Mouse (Mus musculus): ENCODE data around the gene Zfp609. TPM values are rescaled to one million over a fixed set of nuclear protein-coding genes. Genes with fewer than 3 reads are reported as not detected.
"Not testable (repeated sequence)": the region's sequence is repeated elsewhere in the genome, so short reads cannot be mapped to it uniquely, and the experiment has no call there.

Gene Zfp609
- polyA plus RNA-seq, 1 experiment from 2014 or later, result 4.9 TPM

- Histone ChIP-seq H3K27ac (replicated peaks) (peak overlapping the region; percentile 83), H3K9me3 (no peaks in the 10 kb centered on the region), H3K4me3 (no peak overlapping the region), H3K36me3 (no peaks in the 10 kb centered on the region), H3K9ac (no peak overlapping the region), H3K4me1 (peaks cover 32% of the 10 kb centered on the region), H3K27me3 (replicated peaks) (no peaks in the 10 kb centered on the region), H3K4me2 (no peak overlapping the region)
- 40% methylated on average over 9 of the region's 9 CpGs for WGBS
- no peak for ATAC-seq (ENCODE audit: extremely low read depth, insufficient number of reproducible peaks, low FRiP score, low TSS enrichment)
These were observed 155.9 kb downstream of the Zfp609 start for GRCm38 (mm10) chr9:65671431-65671931.

GRCm38 (mm10) chr9:65667701-65668100, 159.7 kb downstream of the Zfp609 start, which contains the start of gene Oaz2:
Oaz2 (plus strand) TSS chr9:65668001.
- no peaks in the 10 kb centered on the region for H3K27me3 ChIP-seq (replicated peaks)
- 88% methylated on average over 8 of the region's 8 CpGs for WGBS
- no peak within 1 kb of the TSS for H3K4me3 ChIP-seq
- H3K4me2 ChIP-seq, result no peak within 1 kb of the TSS
- H3K9ac ChIP-seq, result no peak within 1 kb of the TSS
- H3K4me1 ChIP-seq, result peaks cover 24% of the 10 kb centered on the region
- ATAC-seq (ENCODE audit: extremely low read depth, insufficient number of reproducible peaks, low FRiP score, low TSS enrichment), result no peak
- no peak within 1 kb of the TSS for H3K27ac ChIP-seq (replicated peaks)
- H3K9me3 ChIP-seq, result no peaks in the 10 kb centered on the region
- H3K36me3 ChIP-seq, result no peaks in the 10 kb centered on the region

- no peak for ATAC-seq (ENCODE audit: extremely low read depth, insufficient number of reproducible peaks, low FRiP score, low TSS enrichment)
- peaks cover 8% of the 10 kb centered on the region; the same call in 1 of the 2 replicates for H3K4me1 ChIP-seq
- WGBS, result 16% methylated on average over 5 of the region's 5 CpGs
- H3K4me2 ChIP-seq, result no peak overlapping the region
- H3K9me3 ChIP-seq, result no peaks in the 10 kb centered on the region
- H3K4me3 ChIP-seq, result no peak overlapping the region
- H3K27ac ChIP-seq (replicated peaks), result no peak overlapping the region
- H3K27me3 ChIP-seq (replicated peaks), result no peaks in the 10 kb centered on the region
- H3K9ac ChIP-seq, result no peak overlapping the region
- no peaks in the 10 kb centered on the region for H3K36me3 ChIP-seq
These were observed 161.3 kb downstream of the Zfp609 start for GRCm38 (mm10) chr9:65666042-65666441.

GRCm38 (mm10) chr9:65664163-65664562, 163.2 kb downstream of the Zfp609 start:
- H3K4me3 ChIP-seq, result no peak overlapping the region
- no peak overlapping the region for H3K9ac ChIP-seq
- ATAC-seq (ENCODE audit: extremely low read depth, insufficient number of reproducible peaks, low FRiP score, low TSS enrichment), result 0 out of 2 replicates have a peak, but pooled peaks have one; percentile 14
- H3K4me2 ChIP-seq, result no peak overlapping the region
- peaks cover 11% of the 10 kb centered on the region; the same call in 1 of the 2 replicates for H3K4me1 ChIP-seq
- 2% methylated on average over 3 of the region's 3 CpGs for WGBS
- no peaks in the 10 kb centered on the region for H3K9me3 ChIP-seq
- no peak overlapping the region for H3K27ac ChIP-seq (replicated peaks)
- H3K27me3 ChIP-seq (replicated peaks), result no peaks in the 10 kb centered on the region
- 0 out of 2 replicates have a peak, but pooled peaks cover 9% of the 10 kb centered on the region for H3K36me3 ChIP-seq

GRCm38 (mm10) chr9:65661493-65661892, 165.9 kb downstream of the Zfp609 start:
- no peaks in the 10 kb centered on the region for H3K9me3 ChIP-seq
- WGBS, result 62% methylated on average over 1 of the region's 1 CpGs
- 0 out of 2 replicates have a peak, but pooled peaks cover 12% of the 10 kb centered on the region for H3K36me3 ChIP-seq
- H3K9ac ChIP-seq, result no peak overlapping the region
- H3K4me1 ChIP-seq, result peaks cover 11% of the 10 kb centered on the region; the same call in 1 of the 2 replicates
- H3K27ac ChIP-seq (replicated peaks), result no peak overlapping the region
- no peaks in the 10 kb centered on the region for H3K27me3 ChIP-seq (replicated peaks)
- H3K4me3 ChIP-seq, result no peak overlapping the region
- H3K4me2 ChIP-seq, result no peak overlapping the region
- ATAC-seq (ENCODE audit: extremely low read depth, insufficient number of reproducible peaks, low FRiP score, low TSS enrichment), result no peak

DNA sequence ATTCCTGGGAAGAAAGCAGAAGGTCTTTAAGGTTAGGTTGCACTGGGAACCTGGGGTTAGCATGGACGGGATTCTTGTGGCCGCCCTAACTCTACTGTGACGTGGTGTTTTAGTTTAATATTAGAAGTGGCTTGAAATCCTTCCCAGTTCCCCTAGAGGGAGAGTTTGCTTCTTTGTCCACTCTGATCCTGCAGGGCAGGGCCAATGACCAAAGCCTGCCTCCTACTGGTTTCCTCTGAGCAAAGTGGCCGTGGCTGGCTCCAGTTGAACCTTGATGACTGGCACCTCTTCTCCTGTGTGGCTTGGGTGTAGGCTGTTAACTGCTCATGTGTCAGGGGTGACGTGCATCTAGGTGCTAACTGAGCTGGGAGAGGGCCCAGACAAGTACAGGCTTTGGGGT, 166.3 kb downstream of the Zfp609 start:
- 64% methylated on average over 5 of the region's 5 CpGs for WGBS
- Histone ChIP-seq H3K4me3 (no peak overlapping the region), H3K4me2 (no peak overlapping the region), H3K36me3 (0 out of 2 replicates have a peak, but pooled peaks cover 12% of the 10 kb centered on the region), H3K9ac (no peak overlapping the region), H3K27me3 (replicated peaks) (no peaks in the 10 kb centered on the region), H3K9me3 (no peaks in the 10 kb centered on the region), H3K4me1 (peaks cover 8% of the 10 kb centered on the region; the same call in 1 of the 2 replicates), H3K27ac (replicated peaks) (no peak overlapping the region)
- ATAC-seq (ENCODE audit: extremely low read depth, insufficient number of reproducible peaks, low FRiP score, low TSS enrichment), result no peak

- 79% methylated on average over 3 of the region's 3 CpGs for WGBS
- H3K4me3 ChIP-seq, result no peak overlapping the region
These were observed 170.1 kb downstream of the Zfp609 start for GRCm38 (mm10) chr9:65657218-65657617.

GRCm38 (mm10) chr9:65655540-65655939, 171.8 kb downstream of the Zfp609 start:
- Histone ChIP-seq H3K27ac (replicated peaks) (no peak overlapping the region), H3K9ac (no peak overlapping the region), H3K4me1 (peaks cover 22% of the 10 kb centered on the region), H3K4me2 (no peak overlapping the region), H3K4me3 (no peak overlapping the region), H3K9me3 (no peaks in the 10 kb centered on the region), H3K36me3 (peaks cover 19% of the 10 kb centered on the region), H3K27me3 (replicated peaks) (no peaks in the 10 kb centered on the region)
- ATAC-seq (ENCODE audit: extremely low read depth, insufficient number of reproducible peaks, low FRiP score, low TSS enrichment), result no peak
- 73% methylated on average over 8 of the region's 8 CpGs for WGBS

More at GRCm38 (mm10) chr9:65657218-65657617, 170.1 kb downstream of the Zfp609 start:
- Histone ChIP-seq H3K9me3 (no peaks in the 10 kb centered on the region), H3K27ac (replicated peaks) (no peak overlapping the region), H3K36me3 (peaks cover 16% of the 10 kb centered on the region; the same call in 1 of the 2 replicates), H3K27me3 (replicated peaks) (no peaks in the 10 kb centered on the region), H3K9ac (no peak overlapping the region), H3K4me1 (peaks cover 17% of the 10 kb centered on the region), H3K4me2 (no peak overlapping the region)
- no peak for ATAC-seq (ENCODE audit: extremely low read depth, insufficient number of reproducible peaks, low FRiP score, low TSS enrichment)

GRCm38 (mm10) chr9:65654700-65655237, 172.6 kb downstream of the Zfp609 start:
- Histone ChIP-seq H3K9me3 (no peaks in the 10 kb centered on the region), H3K4me1 (peaks cover 29% of the 10 kb centered on the region), H3K36me3 (peaks cover 13% of the 10 kb centered on the region), H3K4me2 (no peak overlapping the region), H3K27ac (replicated peaks) (peak overlapping the region; percentile 50), H3K27me3 (replicated peaks) (no peaks in the 10 kb centered on the region), H3K4me3 (no peak overlapping the region), H3K9ac (no peak overlapping the region; the same call in 1 of the 2 replicates)
- ATAC-seq (ENCODE audit: extremely low read depth, insufficient number of reproducible peaks, low FRiP score, low TSS enrichment), result no peak
- WGBS, result 61% methylated on average over 3 of the region's 3 CpGs

- Histone ChIP-seq H3K27me3 (replicated peaks) (no peaks in the 10 kb centered on the region), H3K4me1 (peaks cover 39% of the 10 kb centered on the region), H3K36me3 (peaks cover 11% of the 10 kb centered on the region), H3K4me2 (no peak overlapping the region), H3K27ac (replicated peaks) (no peak overlapping the region), H3K4me3 (no peak overlapping the region), H3K9me3 (no peaks in the 10 kb centered on the region), H3K9ac (no peak overlapping the region)
- 93% methylated on average over 4 of the region's 4 CpGs for WGBS
- no peak for ATAC-seq (ENCODE audit: extremely low read depth, insufficient number of reproducible peaks, low FRiP score, low TSS enrichment)
These were observed 173.6 kb downstream of the Zfp609 start for GRCm38 (mm10) chr9:65653741-65654140.

- H3K27ac ChIP-seq (replicated peaks); H3K9ac ChIP-seq; H3K36me3 ChIP-seq; H3K4me3 ChIP-seq; H3K9me3 ChIP-seq; H3K27me3 ChIP-seq (replicated peaks); ATAC-seq (ENCODE audit: extremely low read depth, insufficient number of reproducible peaks, low FRiP score, low TSS enrichment); H3K4me2 ChIP-seq: not testable (repeated sequence)
- 87% methylated on average over 1 of the region's 1 CpGs for WGBS
- H3K4me1 ChIP-seq, result peaks cover 57% of the 10 kb centered on the region
These were observed 175.4 kb downstream of the Zfp609 start for GRCm38 (mm10) chr9:65651957-65652356.

DNA sequence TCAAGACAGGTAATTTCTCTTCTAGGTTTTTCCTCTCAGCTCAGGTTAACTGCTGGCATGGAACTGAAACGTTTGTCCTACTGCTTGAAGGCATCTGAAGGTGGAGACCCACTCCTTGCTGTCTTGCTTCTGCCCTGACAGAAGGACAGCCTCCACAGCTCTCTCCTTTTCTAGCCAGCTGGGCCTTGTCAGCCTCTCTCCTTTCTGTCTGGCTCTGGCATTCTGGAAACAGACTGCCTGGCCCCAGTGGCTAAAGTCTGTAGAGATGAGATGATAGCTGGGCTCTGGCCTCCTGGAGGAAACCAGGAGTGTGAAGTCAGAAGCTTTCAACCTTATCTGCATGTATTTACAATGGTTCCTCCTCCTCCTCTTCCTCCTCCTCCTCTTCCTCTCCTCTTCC, 177.4 kb downstream of the Zfp609 start:
- peak overlapping the region; percentile 71 for H3K9ac ChIP-seq
- no peak for ATAC-seq (ENCODE audit: extremely low read depth, insufficient number of reproducible peaks, low FRiP score, low TSS enrichment)
- peak overlapping the region; percentile 79 for H3K27ac ChIP-seq (replicated peaks)
- H3K27me3 ChIP-seq (replicated peaks), result no peaks in the 10 kb centered on the region
- H3K4me2 ChIP-seq, result peak overlapping the region; percentile 18; the same call in 1 of the 2 replicates
- 0% methylated on average over 1 of the region's 1 CpGs for WGBS
- H3K4me1 ChIP-seq, result peaks cover 70% of the 10 kb centered on the region
- peaks cover 4% of the 10 kb centered on the region; the same call in 1 of the 2 replicates for H3K36me3 ChIP-seq
- no peak overlapping the region for H3K4me3 ChIP-seq
- no peaks in the 10 kb centered on the region for H3K9me3 ChIP-seq
